Mouse (Mus musculus): ENCODE measurements around the gene Stk32b. TPM values are rescaled to one million over a fixed set of nuclear protein-coding genes. Genes with fewer than 3 reads are reported as not detected.

Stk32b gene
- total RNA-seq (2021): under 1 TPM in 1 of 2 experiments, not detected in 1; 0.12 TPM
- long read RNA-seq, experiment 1: 0 reads
- long read RNA-seq, experiment 2: 0 reads

DNA sequence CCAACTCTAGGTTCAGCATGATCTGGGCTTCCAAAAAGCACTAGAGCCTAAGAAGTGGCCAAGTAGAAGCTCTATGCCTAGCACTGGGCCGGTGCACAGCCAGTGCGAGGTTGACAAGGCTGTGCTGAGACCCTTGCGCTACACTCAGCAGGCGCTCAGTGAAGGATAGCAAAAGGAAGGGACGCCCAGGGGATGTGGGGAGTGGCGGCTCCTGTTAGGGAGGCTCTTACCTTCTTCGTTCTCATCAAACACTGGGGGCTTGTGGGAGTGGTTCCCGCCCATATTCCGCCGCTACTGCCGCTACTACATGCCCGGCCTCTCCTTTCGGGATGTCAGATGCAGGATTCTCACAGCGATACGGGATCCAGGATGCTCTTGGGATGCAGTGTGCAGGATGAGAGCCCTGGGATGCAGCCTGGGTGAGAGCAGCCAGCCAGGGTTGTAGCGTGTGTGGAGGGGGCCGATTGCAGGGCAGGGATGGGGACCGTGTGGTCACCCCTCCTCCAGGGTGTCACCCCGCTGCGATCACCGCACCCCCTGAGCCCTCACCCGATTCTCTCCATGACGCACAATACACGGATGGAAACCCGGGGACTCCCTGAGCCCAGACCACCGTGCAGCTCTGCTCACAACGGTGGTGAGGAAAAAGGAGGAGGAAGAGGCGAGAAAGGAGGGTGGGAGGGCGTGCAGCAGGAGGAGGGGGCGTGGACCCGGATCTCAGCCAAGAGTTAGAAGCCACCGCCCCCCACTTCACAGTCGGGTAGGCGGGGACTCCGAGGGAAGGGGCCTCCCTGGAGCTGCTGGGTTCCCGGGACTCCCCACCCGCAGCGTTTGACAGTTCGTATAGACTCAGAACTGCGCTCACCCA is at the start of gene Stk32b:
Gene Stk32b (minus strand): TSS at position 667 of the 868 bp plus-strand sequence.
- intact Hi-C loops (cut with DNase I; ENCODE audit: low total_unique reads): loop anchor here (10.0 kb wide), 1 partner anchor 422 kb away; no protein-coding TSS in a partner anchor
- DNase-seq: peak; percentile 12

DNA sequence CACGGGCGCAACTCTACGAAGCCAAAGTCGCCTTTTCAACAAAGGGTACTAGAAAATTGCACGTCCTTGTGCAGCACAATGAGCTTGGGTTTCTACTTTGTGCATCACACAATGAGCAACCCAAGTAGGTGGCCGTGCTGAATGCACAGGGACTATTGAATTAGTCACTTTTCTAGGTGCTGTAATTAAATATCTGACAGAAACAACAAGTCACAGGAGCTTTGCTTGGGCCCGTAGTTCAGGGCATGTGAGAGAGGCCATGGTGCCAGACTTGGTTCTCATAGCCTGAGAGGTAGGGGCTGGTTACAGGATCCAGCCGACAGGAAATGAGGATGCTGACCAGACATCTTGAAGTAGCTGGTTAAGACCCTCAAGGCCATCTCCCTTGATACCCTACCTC is 48.9 kb upstream of the Stk32b start:
- intact Hi-C loops (cut with DNase I; ENCODE audit: low total_unique reads): no loop called here

GRCm38 (mm10) chr5:37762046-37762445 is 45.1 kb upstream of the Stk32b start:
- intact Hi-C loops (cut with DNase I; ENCODE audit: low total_unique reads): no loop called here
- DNase-seq: peak; percentile 39

More for the DNA sequence above, 48.9 kb upstream of the Stk32b start:
- DNase-seq: no peak

DNA sequence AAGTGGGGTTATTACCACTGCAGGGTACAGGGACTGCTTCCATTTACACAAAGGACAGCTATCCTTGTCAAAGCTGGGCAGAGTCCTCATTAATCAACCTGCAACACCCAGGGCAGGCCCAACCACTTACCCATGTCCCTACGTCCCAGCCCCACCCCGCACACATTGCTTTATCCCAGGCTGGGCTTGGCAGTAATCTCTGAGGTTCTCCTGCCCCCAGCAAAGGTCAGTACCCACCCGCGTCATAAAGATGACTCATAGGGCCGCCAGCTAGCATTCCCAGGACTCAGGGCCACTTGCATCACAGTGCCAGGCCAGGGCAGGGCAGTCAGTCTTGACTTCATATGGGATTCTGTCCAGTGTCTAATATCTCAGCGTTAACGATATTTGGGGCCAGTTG is 36.4 kb upstream of the Stk32b start:
- intact Hi-C loops (cut with DNase I; ENCODE audit: low total_unique reads): no loop called here
- DNase-seq: no peak

- DNase-seq: peak; percentile 72
- intact Hi-C loops (cut with DNase I; ENCODE audit: low total_unique reads): no loop called here
Observed at GRCm38 (mm10) chr5:37752027-37752967, 35.3 kb upstream of the Stk32b start.

- intact Hi-C loops (cut with DNase I; ENCODE audit: low total_unique reads): no loop called here
- peak; percentile 10 for DNase-seq
Observed at GRCm38 (mm10) chr5:37743889-37744707, 27.1 kb upstream of the Stk32b start.

DNA sequence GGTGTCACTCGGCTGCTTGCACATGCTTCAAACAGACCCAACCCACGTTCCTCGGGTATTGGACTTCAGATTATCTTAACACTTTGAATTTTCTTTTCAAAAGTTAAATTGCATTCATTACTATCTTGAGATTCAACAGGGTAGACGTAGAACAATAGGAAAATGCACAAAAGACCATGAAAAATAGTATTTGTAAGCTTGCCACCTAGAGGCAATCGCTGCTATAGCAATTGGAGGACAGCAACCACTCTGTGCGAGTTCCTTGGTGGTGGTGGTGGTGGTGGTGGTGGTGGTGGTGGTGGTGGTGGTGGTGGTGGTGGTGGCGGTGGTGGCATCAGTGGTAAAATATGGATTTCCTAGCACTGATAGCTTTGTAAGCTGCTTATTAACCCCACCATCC is 19.2 kb upstream of the Stk32b start:
- intact Hi-C loops (cut with DNase I; ENCODE audit: low total_unique reads): no loop called here
- no peak for DNase-seq

DNA sequence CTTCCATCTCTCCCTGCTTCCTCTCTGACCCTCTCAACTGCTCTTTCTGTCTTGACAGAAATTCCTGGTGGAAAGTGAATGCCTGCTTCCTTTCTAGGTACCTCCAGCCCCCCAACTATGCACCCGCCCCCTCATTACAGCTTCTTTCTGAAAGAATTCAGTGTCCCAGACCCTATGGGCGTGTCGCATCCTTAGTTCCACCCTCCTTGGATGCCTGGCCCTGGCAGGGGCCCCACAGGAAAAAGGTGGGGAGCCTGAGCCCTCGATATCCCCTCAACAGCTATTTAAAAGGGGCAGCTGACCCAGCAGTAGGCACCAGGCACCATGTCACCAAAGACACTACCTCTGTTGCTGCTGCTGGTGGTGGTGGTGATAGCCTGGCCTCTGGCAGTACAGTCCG is 18.3 kb upstream of the Stk32b start, which contains the start of gene Cytl1:
Gene Cytl1 (plus strand): TSS at position 296 of the 400 bp plus-strand sequence.
- DNase-seq: no peak
- intact Hi-C loops (cut with DNase I; ENCODE audit: low total_unique reads): no loop called here

GRCm38 (mm10) chr5:37730781-37731180 is 13.8 kb upstream of the Stk32b start:
- intact Hi-C loops (cut with DNase I; ENCODE audit: low total_unique reads): no loop called here
- no peak for DNase-seq

DNA sequence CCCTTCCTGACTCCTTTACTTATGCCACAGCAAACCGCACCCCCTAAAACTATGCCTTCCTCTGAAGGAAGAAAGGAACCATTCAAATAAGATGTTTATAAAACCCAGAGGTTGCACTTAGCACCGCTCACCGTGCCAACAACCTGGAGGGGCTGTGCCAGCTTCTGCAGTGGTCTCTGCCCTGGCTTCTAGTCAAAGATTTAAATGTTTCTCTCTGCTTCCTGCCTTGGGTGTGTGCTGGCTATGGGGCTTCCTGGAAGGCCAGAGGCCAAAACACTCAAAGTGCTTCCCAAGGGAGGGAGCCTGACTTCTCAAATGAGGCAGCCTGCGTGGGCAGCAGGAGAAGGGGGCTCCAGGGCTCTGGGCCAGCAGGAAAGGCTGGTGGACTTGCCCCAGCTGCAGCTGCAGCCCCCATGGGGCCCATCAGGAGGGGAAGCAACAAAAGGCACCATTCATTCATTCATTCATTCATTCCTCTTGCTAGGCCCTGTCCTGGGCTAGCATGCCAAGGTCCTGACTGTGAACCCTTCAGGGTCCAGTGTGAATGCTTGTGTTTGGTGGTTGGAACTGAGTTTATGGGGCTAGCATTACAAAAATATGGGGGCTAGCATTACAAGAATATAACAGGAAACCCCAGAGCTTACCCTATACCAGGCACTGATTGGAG is 8.4 kb upstream of the Stk32b start:
- intact Hi-C loops (cut with DNase I; ENCODE audit: low total_unique reads): no loop called here
- no peak for DNase-seq

GRCm38 (mm10) chr5:37720670-37721069 is 3.7 kb upstream of the Stk32b start:
- DNase-seq: no peak
- intact Hi-C loops (cut with DNase I; ENCODE audit: low total_unique reads): no loop called here

GRCm38 (mm10) chr5:37717384-37717963 is 503 bp upstream of the Stk32b start:
- peak; percentile 30 for DNase-seq
- intact Hi-C loops (cut with DNase I; ENCODE audit: low total_unique reads): loop anchor here (10.0 kb wide), 1 partner anchor 423 kb away; no protein-coding TSS in a partner anchor

DNA sequence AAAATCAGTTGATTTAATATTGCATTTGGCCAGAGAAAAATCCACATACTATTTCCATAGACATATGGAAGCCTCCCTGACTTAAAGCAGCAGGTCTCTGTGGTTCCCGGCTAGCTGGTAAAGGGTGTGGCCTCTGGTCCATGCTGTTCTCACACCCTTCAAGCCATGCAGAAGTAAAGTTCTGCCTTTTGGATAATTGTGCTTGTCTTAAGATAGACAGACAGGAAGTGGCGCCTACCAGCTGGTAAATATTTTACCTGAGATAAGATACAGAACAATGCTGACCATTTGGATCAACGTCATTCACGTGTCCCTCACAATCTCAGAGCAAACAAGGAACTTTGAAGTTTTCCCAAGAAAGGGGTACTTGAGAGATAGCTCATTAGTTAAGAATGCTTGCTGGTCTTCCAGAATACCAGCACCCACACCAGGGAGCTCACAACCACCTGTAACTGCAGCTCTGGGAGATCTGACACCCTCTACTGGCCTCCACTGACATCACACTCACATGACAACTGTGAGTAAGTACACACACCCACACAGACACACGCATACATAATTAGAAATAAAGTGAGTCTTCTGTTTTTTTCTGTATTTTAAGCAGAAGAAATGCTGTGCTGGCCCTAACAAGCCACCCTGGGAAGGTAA is 7.6 kb downstream of the Stk32b start:
- intact Hi-C loops (cut with DNase I; ENCODE audit: low total_unique reads): no loop called here
- no peak for DNase-seq

DNA sequence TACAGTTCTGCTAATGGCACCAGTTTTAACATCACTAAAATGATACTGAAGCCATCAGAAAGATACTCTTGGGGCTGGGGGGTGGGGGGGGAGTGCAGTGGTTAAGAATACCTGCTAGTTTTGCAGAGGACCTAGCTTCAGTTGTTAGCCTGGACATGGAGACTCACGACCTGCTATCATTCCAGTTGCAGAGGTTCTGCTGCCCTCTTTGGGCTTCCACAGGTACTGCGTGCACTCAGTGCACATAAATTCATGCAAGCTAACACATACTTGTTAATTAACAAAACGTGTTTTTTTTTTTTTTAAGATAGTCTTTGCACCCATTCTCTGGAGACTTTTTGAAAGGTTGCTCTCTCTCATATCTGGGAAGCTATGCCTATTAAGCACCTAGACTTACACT is 8.8 kb downstream of the Stk32b start:
- no peak for DNase-seq
- intact Hi-C loops (cut with DNase I; ENCODE audit: low total_unique reads): no loop called here

- intact Hi-C loops (cut with DNase I; ENCODE audit: low total_unique reads): no loop called here
- no peak for DNase-seq
Observed at GRCm38 (mm10) chr5:37704962-37705361, 12.0 kb downstream of the Stk32b start.

- no peak for DNase-seq
- intact Hi-C loops (cut with DNase I; ENCODE audit: low total_unique reads): no loop called here
Observed at GRCm38 (mm10) chr5:37699757-37700156, 17.2 kb downstream of the Stk32b start.

DNA sequence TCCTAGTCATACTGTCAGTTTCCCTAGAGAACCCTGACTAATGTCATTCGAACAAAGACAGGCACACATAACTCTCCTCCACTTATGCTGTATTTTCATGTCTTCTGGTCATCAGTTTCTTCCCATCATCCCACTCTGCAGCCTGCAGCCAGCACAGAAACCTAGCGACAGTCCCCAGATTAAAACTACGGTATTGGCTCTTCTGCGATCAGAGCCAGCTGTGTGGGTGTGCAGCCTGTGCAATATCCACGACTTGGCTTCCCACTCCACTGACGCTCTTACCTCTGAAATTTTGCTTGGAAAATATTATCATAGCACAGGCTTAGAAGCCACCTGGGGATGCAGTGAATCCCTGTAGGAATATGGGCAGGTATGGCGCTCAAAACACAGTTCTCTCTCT is 19.7 kb downstream of the Stk32b start:
- intact Hi-C loops (cut with DNase I; ENCODE audit: low total_unique reads): no loop called here

DNA sequence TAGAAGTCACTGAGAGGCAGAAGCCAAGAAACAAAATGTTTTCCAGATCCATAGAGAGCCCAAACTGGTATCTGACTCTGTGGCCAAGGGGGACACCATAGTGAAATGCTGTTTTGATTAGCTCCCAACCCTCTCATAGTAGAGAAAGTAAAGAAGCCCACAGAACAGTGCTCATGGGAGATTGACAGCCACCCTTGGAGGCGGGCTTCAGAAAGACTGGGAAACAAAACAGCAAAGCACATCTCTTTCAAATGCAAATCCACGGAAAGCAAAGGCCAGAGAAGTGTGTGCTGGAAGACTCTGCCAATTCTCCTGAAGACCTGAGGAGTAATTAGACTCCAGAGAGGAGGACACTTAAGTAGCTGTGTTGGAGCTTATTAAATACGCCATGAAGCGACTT is 21.2 kb downstream of the Stk32b start:
- intact Hi-C loops (cut with DNase I; ENCODE audit: low total_unique reads): no loop called here
- DNase-seq: no peak

More for the DNA sequence above, 19.7 kb downstream of the Stk32b start:
- DNase-seq: no peak
